ENCODE assay signal across 8 mouse cellular contexts in the genomic region with DNA sequence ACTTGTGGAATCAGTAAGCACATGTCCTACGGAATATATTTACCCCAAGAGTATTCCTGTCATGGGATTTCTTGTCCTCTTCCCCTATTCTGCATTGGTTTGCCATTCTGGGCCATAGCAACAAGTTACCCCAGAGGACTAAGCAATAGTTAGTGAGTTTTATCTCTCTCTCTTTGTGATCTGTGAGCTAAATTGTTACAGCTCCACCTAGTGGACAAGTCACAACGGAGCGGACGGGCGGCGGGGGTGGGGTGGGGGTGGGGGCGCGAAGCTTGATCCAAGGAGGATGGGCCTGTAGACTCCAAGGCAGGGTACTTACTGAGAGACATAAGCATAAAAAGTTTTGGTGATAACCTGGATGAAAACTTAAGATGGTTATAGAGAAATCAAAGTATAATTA.
DNase-seq lines count a peak whose midpoint lies in the region; ATAC-seq and TF ChIP-seq lines count a peak whose summit lies in the region.

No protein-coding gene starts in this region.

- no peak overlapping the region for H3K27ac ChIP-seq in lung, embryonic 16.5 days (ENCODE audit: low read length)
- no peak overlapping the region for H3K27ac ChIP-seq in forebrain, embryonic 14.5 days (ENCODE audit: low read depth, low read length)
- H3K27ac ChIP-seq in neural tube, embryonic 12.5 days: no peak overlapping the region
- H3K27ac ChIP-seq in thymus, adult 2 months (ENCODE audit: control insufficient read depth, insufficient read depth, low read length): no peak overlapping the region

- H3K9me3 ChIP-seq in lung, embryonic 16.5 days (ENCODE audit: control insufficient read depth, low read length): no peaks in the 10 kb centered on the region
- H3K9me3 ChIP-seq in forebrain, embryonic 14.5 days (replicated peaks; ENCODE audit: control insufficient read depth, low read length): no peaks in the 10 kb centered on the region
- no peaks in the 10 kb centered on the region for H3K9me3 ChIP-seq in neural tube, embryonic 12.5 days

- H3K36me3 ChIP-seq in lung, embryonic 16.5 days (ENCODE audit: control insufficient read depth, insufficient read depth, low read length): no peaks in the 10 kb centered on the region
- no peaks in the 10 kb centered on the region for H3K36me3 ChIP-seq in forebrain, embryonic 14.5 days (ENCODE audit: control insufficient read depth, insufficient read depth, low read length)
- H3K36me3 ChIP-seq in neural tube, embryonic 12.5 days: no peaks in the 10 kb centered on the region
- no peaks in the 10 kb centered on the region for H3K36me3 ChIP-seq in thymus, adult 2 months (ENCODE audit: control insufficient read depth, insufficient read depth, low read length)

- peak; percentile 40 to 66 for DNase-seq in cerebellum, postnatal 10 days
- DNase-seq in cerebellum, adult 8-10 months: no peak
- DNase-seq in lung, postnatal 14 days: no peak
- peak; percentile 50 for DNase-seq in forebrain, embryonic 14.5 days (ENCODE audit: low spot score)
- no peak for DNase-seq in cerebellum, adult 11-12 months
- no peak for DNase-seq in thymus, adult 2 months

- no peak overlapping the region for H3K4me3 ChIP-seq in lung, embryonic 16.5 days (ENCODE audit: low read length)
- H3K4me3 ChIP-seq in forebrain, embryonic 14.5 days (ENCODE audit: low read depth, low read length): no peak overlapping the region
- no peak overlapping the region for H3K4me3 ChIP-seq in neural tube, embryonic 12.5 days
- no peak overlapping the region for H3K4me3 ChIP-seq in thymus, adult 2 months (ENCODE audit: control insufficient read depth, insufficient read depth, low read length)

- no peaks in the 10 kb centered on the region for H3K4me1 ChIP-seq in lung, embryonic 16.5 days (replicated peaks; ENCODE audit: control insufficient read depth, insufficient read depth, low read length)
- no peaks in the 10 kb centered on the region for H3K4me1 ChIP-seq in forebrain, embryonic 14.5 days (ENCODE audit: control insufficient read depth, insufficient read depth, low read length)
- H3K4me1 ChIP-seq in neural tube, embryonic 12.5 days: no peaks in the 10 kb centered on the region
- H3K4me1 ChIP-seq in thymus, adult 2 months (replicated peaks; ENCODE audit: control insufficient read depth, insufficient read depth, low read length): no peaks in the 10 kb centered on the region

- no peak for TF ChIP-seq POLR2A in thymus, adult 2 months (IDR thresholded peaks at IDR 0.05; ENCODE audit: control insufficient read depth, extremely low read depth, insufficient read depth, low read length, poor library complexity)

- no peak overlapping the region for H3K9ac ChIP-seq in lung, embryonic 16.5 days (ENCODE audit: low read length)
- no peak overlapping the region for H3K9ac ChIP-seq in forebrain, embryonic 14.5 days (ENCODE audit: low read length)
- no peak overlapping the region for H3K9ac ChIP-seq in neural tube, embryonic 12.5 days

- H3K27me3 ChIP-seq in lung, embryonic 16.5 days (ENCODE audit: control insufficient read depth, insufficient read depth, low read depth, low read length): no peaks in the 10 kb centered on the region
- no peaks in the 10 kb centered on the region for H3K27me3 ChIP-seq in forebrain, embryonic 14.5 days (replicated peaks; ENCODE audit: control insufficient read depth, insufficient read depth, low read length)
- H3K27me3 ChIP-seq in neural tube, embryonic 12.5 days (replicated peaks): no peaks in the 10 kb centered on the region
- no peaks in the 10 kb centered on the region for H3K27me3 ChIP-seq in thymus, adult 2 months (ENCODE audit: control insufficient read depth, insufficient read depth, low read length)

- 12% methylated on average over 8 of the region's 8 CpGs for whole genome bisulfite sequencing in lung, embryonic 16.5 days
- 9% methylated on average over 8 of the region's 8 CpGs for WGBS in forebrain, embryonic 14.5 days
- WGBS in neural tube, embryonic 12.5 days: 10% methylated on average over 8 of the region's 8 CpGs
- WGBS in thymus, adult 2 months: 17% methylated on average over 8 of the region's 8 CpGs

- H3K4me2 ChIP-seq in lung, embryonic 16.5 days (ENCODE audit: low read depth, low read length): no peak overlapping the region
- H3K4me2 ChIP-seq in forebrain, embryonic 14.5 days (ENCODE audit: low read length): no peak overlapping the region
- H3K4me2 ChIP-seq in neural tube, embryonic 12.5 days (replicated peaks): no peak overlapping the region

- no peak for TF ChIP-seq CTCF in thymus, adult 2 months (IDR thresholded peaks at IDR 0.05; ENCODE audit: borderline replicate concordance, control insufficient read depth, extremely low read depth, insufficient read depth, low read length, poor library complexity)

- ATAC-seq in lung, embryonic 16.5 days (ENCODE audit: low read depth): 0 out of 2 replicates have a peak, but pooled peaks have one; percentile 15
- ATAC-seq in forebrain, embryonic 14.5 days: peak; percentile 52; the same call in 1 of the 2 replicates
- ATAC-seq in neural tube, embryonic 12.5 days (ENCODE audit: low FRiP score, low read depth): peak; percentile 61

Comparison
In these comparisons a context has a peak if more than half of its experiments do, and no peak if none do; other contexts are left out.
1. DNase-seq: peak in cerebellum, postnatal 10 days (2 of 2) and forebrain, embryonic 14.5 days (single experiment); none in cerebellum, adult 8-10 months (single experiment), lung, postnatal 14 days (single experiment), cerebellum, adult 11-12 months (single experiment) and thymus, adult 2 months (single experiment).
2. Peak in every context shown above with its lines, with median percentiles within 50 percentile points of each other: ATAC-seq.